Mouse (Mus musculus): ENCODE results near the gene Cldn22. TPM values are rescaled to one million over a fixed set of nuclear protein-coding genes. Genes with fewer than 3 reads are reported as not detected.

Cldn22 gene
- total RNA-seq, 1 experiment: 0.22 TPM

DNA sequence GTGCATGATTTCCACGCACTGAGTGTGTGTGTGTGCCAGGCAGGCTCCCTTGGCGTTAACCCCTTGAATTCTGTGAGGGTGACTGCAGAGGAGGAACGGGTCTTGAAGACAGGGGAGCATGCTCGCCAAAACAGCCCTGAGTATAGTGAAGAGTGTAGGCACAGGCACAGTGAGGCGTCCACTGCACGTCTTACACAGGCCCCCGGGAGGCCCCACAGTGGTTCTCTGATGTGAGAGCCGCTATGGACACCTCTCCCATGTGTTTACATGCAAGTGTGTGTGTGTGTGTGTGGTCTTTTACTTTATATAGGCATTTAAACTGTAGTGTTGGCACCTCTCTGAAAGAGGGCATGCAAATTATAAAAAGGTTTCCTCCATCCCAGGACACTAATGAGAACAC lies 42.3 kb downstream of the Cldn22 start:
- H3K9ac ChIP-seq (ENCODE audit: insufficient read depth, low read depth, low read length, poor library complexity, severe bottlenecking): no peak overlapping the region
- H3K4me1 ChIP-seq (ENCODE audit: control insufficient read depth in 2 of 2, insufficient read depth in 2 of 2, low read length in 2 of 2, poor library complexity in 1 of 2): no peaks in the 10 kb centered on the region
- no peak for DNase-seq (ENCODE audit: low read depth, low spot score)
- peaks cover 37% of the 10 kb centered on the region for H3K36me3 ChIP-seq (ENCODE audit: control insufficient read depth, insufficient read depth, low read length, poor library complexity, severe bottlenecking)
- in situ Hi-C loops (cut with MboI; ENCODE audit: low sequenced_read_pairs in 2 of 2, unreplicated experiment in 2 of 2): no loop called here
- no peaks in the 10 kb centered on the region for H3K9me3 ChIP-seq (ENCODE audit: control insufficient read depth, insufficient read depth, low read depth, low read length)
- no peak overlapping the region for H3K27ac ChIP-seq (ENCODE audit: insufficient read depth, low read depth, low read length, poor library complexity, severe bottlenecking)
- no peak overlapping the region for H3K4me3 ChIP-seq (ENCODE audit: insufficient read depth in 1 of 2, low read depth in 1 of 2, low read length in 2 of 2, poor library complexity in 1 of 2, severe bottlenecking in 1 of 2)
- TF ChIP-seq MAFK (IDR thresholded peaks at IDR 0.05; ENCODE audit: insufficient read depth, low read depth, low read length): no peak

DNA sequence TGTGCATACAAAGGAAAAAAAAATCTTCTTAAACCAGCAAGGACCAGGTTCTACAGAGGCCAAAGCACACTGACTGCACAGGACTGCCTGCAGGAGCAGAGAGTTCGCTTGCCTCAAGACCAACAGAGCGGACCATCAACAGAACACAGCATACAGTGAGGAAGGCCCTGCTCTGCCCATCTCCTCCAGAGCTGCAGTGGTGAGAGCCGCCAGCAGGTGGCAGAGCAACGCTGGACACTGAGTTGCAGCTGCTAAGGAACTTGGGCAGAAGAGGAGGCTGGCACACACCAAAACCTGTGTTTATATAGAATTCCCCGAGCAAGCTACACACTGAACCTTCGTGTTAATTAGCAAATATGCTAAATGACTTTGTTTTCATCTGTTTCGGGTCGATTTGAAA lies 42.8 kb downstream of the Cldn22 start:
- no peak overlapping the region for H3K4me3 ChIP-seq (ENCODE audit: insufficient read depth in 1 of 2, low read depth in 1 of 2, low read length in 2 of 2, poor library complexity in 1 of 2, severe bottlenecking in 1 of 2)
- no peak overlapping the region for H3K27ac ChIP-seq (ENCODE audit: insufficient read depth, low read depth, low read length, poor library complexity, severe bottlenecking)
- in situ Hi-C loops (cut with MboI; ENCODE audit: low sequenced_read_pairs in 2 of 2, unreplicated experiment in 2 of 2): no loop called here
- no peaks in the 10 kb centered on the region for H3K9me3 ChIP-seq (ENCODE audit: control insufficient read depth, insufficient read depth, low read depth, low read length)
- H3K9ac ChIP-seq (ENCODE audit: insufficient read depth, low read depth, low read length, poor library complexity, severe bottlenecking): no peak overlapping the region
- no peaks in the 10 kb centered on the region for H3K4me1 ChIP-seq (ENCODE audit: control insufficient read depth in 2 of 2, insufficient read depth in 2 of 2, low read length in 2 of 2, poor library complexity in 1 of 2)
- H3K36me3 ChIP-seq (ENCODE audit: control insufficient read depth, insufficient read depth, low read length, poor library complexity, severe bottlenecking): peaks cover 39% of the 10 kb centered on the region
- TF ChIP-seq ZNF384 (IDR thresholded peaks at IDR 0.05; ENCODE audit: low read depth, low read length): no peak
- TF ChIP-seq ZC3H11A (IDR thresholded peaks at IDR 0.05; ENCODE audit: borderline replicate concordance, low read depth, low read length): no peak
- TF ChIP-seq MAFK (IDR thresholded peaks at IDR 0.05; ENCODE audit: insufficient read depth, low read depth, low read length): no peak
- no peak for TF ChIP-seq HCFC1 (IDR thresholded peaks at IDR 0.05; ENCODE audit: borderline replicate concordance, insufficient read depth, low read length)
- no peak for TF ChIP-seq CHD2 (IDR thresholded peaks at IDR 0.05; ENCODE audit: low read depth, low read length)
- peak; percentile 57 for DNase-seq (ENCODE audit: low read depth, low spot score)

DNA sequence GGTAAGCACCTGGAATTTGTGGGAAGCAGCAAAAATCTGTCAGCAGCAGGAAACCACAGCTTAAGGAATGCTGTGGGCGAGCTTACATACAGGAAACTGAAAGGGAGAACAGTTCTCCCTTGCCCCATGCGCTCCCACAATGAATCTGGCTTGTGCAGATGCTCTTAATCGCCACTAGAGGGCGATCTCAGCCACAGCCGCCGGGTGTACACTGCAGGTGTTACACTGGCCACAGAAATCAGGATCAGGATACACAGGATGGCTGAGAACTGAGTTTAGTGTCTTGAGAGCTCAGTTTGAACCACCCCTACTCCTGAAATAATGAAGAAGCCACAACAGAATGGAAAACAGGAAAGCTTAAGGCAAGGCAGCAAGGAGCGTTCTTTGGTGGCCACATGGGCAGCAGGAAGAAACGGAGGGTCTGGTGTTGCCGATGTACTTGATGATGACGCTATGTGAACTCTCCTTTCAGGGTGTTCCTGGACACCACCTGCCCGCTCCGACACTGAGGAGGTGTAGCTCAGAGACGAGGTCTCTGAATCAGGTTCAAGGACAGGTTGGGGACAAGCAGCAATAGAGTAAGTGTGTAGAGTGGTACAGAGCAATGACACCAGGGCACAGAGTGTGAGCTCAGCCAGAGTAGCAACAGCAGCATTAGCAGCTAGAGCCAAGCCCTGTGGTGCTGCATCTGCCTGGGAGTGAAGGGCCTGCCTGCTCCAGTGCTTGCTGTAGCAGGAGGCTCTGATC lies 48.3 kb downstream of the Cldn22 start:
- in situ Hi-C loops (cut with MboI; ENCODE audit: low sequenced_read_pairs in 2 of 2, unreplicated experiment in 2 of 2): loop anchor here in 1 of 2 experiments (5.0 kb wide), 1 partner anchor 140 kb away; no protein-coding TSS in a partner anchor
- H3K9ac ChIP-seq (ENCODE audit: insufficient read depth, low read depth, low read length, poor library complexity, severe bottlenecking): no peak overlapping the region
- DNase-seq (ENCODE audit: low read depth, low spot score): peak; percentile 36
- H3K4me3 ChIP-seq (ENCODE audit: insufficient read depth in 1 of 2, low read depth in 1 of 2, low read length in 2 of 2, poor library complexity in 1 of 2, severe bottlenecking in 1 of 2): no peak overlapping the region
- no peaks in the 10 kb centered on the region for H3K4me1 ChIP-seq (ENCODE audit: control insufficient read depth in 2 of 2, insufficient read depth in 2 of 2, low read length in 2 of 2, poor library complexity in 1 of 2)
- H3K27ac ChIP-seq (ENCODE audit: insufficient read depth, low read depth, low read length, poor library complexity, severe bottlenecking): no peak overlapping the region
- peaks cover 19% of the 10 kb centered on the region for H3K36me3 ChIP-seq (ENCODE audit: control insufficient read depth, insufficient read depth, low read length, poor library complexity, severe bottlenecking)
- H3K9me3 ChIP-seq (ENCODE audit: control insufficient read depth, insufficient read depth, low read depth, low read length): no peaks in the 10 kb centered on the region
- TF ChIP-seq MAFK (IDR thresholded peaks at IDR 0.05; ENCODE audit: insufficient read depth, low read depth, low read length): no peak
- TF ChIP-seq HCFC1 (IDR thresholded peaks at IDR 0.05; ENCODE audit: borderline replicate concordance, insufficient read depth, low read length): no peak
- TF ChIP-seq ZC3H11A (IDR thresholded peaks at IDR 0.05; ENCODE audit: borderline replicate concordance, low read depth, low read length): peak; percentile 21; the same call in 1 of the 2 replicates

DNA sequence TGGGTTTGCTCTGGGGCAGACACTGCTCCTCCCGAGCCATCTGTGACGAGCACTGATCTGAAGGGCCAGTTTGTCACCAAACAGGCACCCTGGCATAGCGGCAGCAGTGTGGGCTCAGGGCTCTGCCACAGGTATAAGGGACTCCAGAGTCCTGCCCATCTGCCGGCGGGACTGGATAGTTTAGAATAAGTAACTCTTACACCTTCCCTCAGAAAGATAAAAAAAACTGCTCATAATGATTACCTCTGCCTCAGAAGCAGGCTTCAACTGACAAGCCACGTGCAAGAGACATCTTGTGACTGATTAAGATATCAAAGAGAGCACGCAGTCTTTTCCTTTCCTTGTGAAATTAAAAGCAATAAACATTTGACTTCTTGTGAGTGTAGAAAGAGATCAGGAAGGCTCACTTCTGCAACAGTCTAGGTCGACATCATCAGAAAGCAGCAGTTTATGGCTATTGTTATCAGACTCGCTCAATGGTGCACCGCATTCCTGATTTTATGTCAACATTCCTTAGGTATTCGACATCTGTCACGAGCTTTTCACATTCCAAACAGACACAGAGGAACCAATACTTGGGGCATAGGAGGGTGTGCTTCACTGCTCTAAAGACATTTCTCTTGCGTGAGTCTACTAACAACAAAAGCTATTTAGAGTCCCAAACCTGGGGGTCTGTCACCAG lies 50.4 kb downstream of the Cldn22 start:
- DNase-seq (ENCODE audit: low read depth, low spot score): no peak
- Histone ChIP-seq H3K9ac (ENCODE audit: insufficient read depth, low read depth, low read length, poor library complexity, severe bottlenecking) (no peak overlapping the region), H3K27ac (ENCODE audit: insufficient read depth, low read depth, low read length, poor library complexity, severe bottlenecking) (no peak overlapping the region), H3K9me3 (ENCODE audit: control insufficient read depth, insufficient read depth, low read depth, low read length) (no peaks in the 10 kb centered on the region), H3K4me1 (ENCODE audit: control insufficient read depth in 2 of 2, insufficient read depth in 2 of 2, low read length in 2 of 2, poor library complexity in 1 of 2) (no peaks in the 10 kb centered on the region), H3K36me3 (ENCODE audit: control insufficient read depth, insufficient read depth, low read length, poor library complexity, severe bottlenecking) (peaks cover 12% of the 10 kb centered on the region; the same call in 1 of the 2 replicates), H3K4me3 (ENCODE audit: insufficient read depth in 1 of 2, low read depth in 1 of 2, low read length in 2 of 2, poor library complexity in 1 of 2, severe bottlenecking in 1 of 2) (no peak overlapping the region)
- in situ Hi-C loops (cut with MboI; ENCODE audit: low sequenced_read_pairs in 2 of 2, unreplicated experiment in 2 of 2): loop anchor here in 1 of 2 experiments (5.0 kb wide), 1 partner anchor 138 kb away; no protein-coding TSS in a partner anchor
- TF ChIP-seq ZNF384 (IDR thresholded peaks at IDR 0.05; ENCODE audit: low read depth, low read length) (no peak), ZC3H11A (IDR thresholded peaks at IDR 0.05; ENCODE audit: borderline replicate concordance, low read depth, low read length) (no peak), CHD2 (IDR thresholded peaks at IDR 0.05; ENCODE audit: low read depth, low read length) (no peak), MAFK (IDR thresholded peaks at IDR 0.05; ENCODE audit: insufficient read depth, low read depth, low read length) (no peak), HCFC1 (IDR thresholded peaks at IDR 0.05; ENCODE audit: borderline replicate concordance, insufficient read depth, low read length) (no peak)

Other genes starting within 250 kb of the Cldn22 start
- gene Ing2, start 148.9 kb upstream of the Cldn22 start, total RNA-seq (2012; rRNA removed): 10.9 and 12.2 TPM in 2 replicates
- 14.9 TPM in 2 replicates for gene Cdkn2aip, start 110.5 kb upstream of the Cldn22 start, total RNA-seq (2012; rRNA removed)
- gene Cldn24, start 2.3 kb upstream of the Cldn22 start, total RNA-seq (2012; rRNA removed): not detected in 2 replicates
- 13.3 and 19.6 TPM in 2 replicates for gene Wwc2, start 166.4 kb downstream of the Cldn22 start, total RNA-seq (2012; rRNA removed)

Data from ES-E14 (cell line).